Mouse (Mus musculus): ENCODE results near the gene Ddb1. TPM values are rescaled to one million over a fixed set of nuclear protein-coding genes. Genes with fewer than 3 reads are reported as not detected.
"Not testable (repeated sequence)": the region's sequence is repeated elsewhere in the genome, so short reads cannot be mapped to it uniquely, and the experiment has no call there.

Ddb1 gene
- polyA plus RNA-seq (2012; rRNA removed) = 93.2 and 120 TPM in 2 replicates

DNA sequence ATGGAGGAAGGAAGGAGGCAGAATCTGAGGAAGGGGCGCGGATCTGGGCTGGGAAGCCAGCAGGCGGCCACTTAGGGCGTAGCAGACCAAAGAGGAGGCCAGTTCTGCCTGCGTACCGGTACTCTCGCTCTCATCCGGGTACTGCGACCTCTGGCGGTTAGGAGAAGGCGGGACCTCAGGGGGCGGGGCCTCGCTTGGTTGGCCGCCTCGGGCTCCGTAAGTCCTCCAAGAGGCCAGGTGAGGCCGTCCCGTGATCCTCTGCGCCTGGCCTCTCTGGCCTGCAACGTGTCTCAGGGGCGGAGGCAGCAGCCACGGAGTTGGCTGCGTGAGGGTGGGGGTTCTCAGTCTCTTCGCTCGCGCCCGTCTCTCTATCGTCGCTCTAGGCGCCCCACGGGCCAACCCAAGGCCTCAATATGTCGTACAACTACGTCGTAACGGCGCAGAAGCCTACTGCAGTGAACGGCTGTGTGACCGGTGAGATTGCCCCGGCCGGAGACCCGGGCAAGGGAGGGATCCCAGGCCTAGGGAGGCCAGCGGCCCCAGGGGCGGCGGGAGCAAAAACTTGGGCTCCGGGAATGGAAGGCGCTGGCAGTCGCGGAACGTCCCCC is at the start of gene Ddb1, which contains the start of gene Tkfc:
Gene Ddb1 (plus strand): TSS at position 35 of the 608 bp plus-strand sequence.
Gene Tkfc (minus strand): TSS at position 362 of the 608 bp plus-strand sequence.
- peak; percentile 93 for DNase-seq (ENCODE audit: low read depth, low spot score)
- under 1% methylated on average over 49 of the region's 49 CpGs for WGBS

GRCm38 (mm10) chr19:10555624-10556510 is 49.3 kb upstream of the Ddb1 start, which contains the start of gene Tmem216:
Gene Tmem216, minus strand, starts transcription at chr19:10556238.
- WGBS = under 1% methylated on average over 43 of the region's 43 CpGs
- no peak for DNase-seq (ENCODE audit: low read depth, low spot score)

DNA sequence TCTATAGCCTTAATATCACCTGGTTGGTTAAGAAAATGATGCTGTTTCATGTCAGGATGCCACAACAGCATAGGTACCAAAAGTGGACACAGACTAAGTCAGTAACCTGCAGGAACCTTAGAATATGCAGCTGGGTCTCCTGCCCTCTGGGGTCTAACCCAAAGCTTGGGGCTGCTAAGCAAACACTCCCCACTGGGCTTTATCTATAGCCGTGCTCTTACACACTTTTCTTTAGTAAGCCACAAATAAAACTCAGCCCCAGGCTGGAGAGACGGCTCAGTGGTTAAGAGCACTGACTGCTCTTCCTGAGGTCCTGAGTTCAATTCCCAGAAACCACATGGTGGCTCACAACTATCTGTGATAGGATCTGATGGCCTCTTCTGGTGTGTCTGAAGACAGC is 48.1 kb upstream of the Ddb1 start:
- 80% methylated on average over 2 of the region's 2 CpGs for WGBS
- no peak for DNase-seq (ENCODE audit: low read depth, low spot score)

- WGBS = 87% methylated on average over 2 of the region's 2 CpGs
- no peak for DNase-seq (ENCODE audit: low read depth, low spot score)
Measured at GRCm38 (mm10) chr19:10557430-10557829, 47.7 kb upstream of the Ddb1 start.

DNA sequence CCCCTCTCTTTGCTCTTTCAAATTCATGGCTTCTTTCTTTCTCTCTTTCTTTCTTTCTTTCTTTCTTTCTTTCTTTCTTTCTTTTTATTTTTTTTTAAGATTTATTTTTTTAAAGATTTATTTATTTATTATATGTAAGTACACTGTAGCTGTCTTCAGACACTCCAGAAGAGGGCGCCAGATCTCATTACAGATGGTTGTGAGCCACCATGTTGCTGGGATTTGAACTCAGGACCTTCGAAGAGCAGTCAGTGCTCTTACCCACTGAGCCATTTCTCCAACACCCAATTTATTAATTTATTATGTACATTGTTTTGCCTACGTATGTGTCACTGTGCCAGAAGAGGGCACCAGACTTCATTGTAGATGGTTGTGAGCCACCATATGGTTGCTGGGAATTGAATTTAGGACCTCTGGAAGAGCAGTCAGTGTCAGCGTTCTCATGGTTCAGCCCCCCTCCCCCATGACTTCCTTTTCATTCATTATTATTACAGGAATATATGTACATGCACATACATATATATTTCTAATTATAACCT is 47.2 kb upstream of the Ddb1 start:
- 68% methylated on average over 4 of the region's 4 CpGs for WGBS
- not testable (repeated sequence) for DNase-seq (ENCODE audit: low read depth, low spot score)

- 49% methylated on average over 5 of the region's 5 CpGs for WGBS
- no peak for DNase-seq (ENCODE audit: low read depth, low spot score)
Measured at GRCm38 (mm10) chr19:10560108-10560507, 45.0 kb upstream of the Ddb1 start.

DNA sequence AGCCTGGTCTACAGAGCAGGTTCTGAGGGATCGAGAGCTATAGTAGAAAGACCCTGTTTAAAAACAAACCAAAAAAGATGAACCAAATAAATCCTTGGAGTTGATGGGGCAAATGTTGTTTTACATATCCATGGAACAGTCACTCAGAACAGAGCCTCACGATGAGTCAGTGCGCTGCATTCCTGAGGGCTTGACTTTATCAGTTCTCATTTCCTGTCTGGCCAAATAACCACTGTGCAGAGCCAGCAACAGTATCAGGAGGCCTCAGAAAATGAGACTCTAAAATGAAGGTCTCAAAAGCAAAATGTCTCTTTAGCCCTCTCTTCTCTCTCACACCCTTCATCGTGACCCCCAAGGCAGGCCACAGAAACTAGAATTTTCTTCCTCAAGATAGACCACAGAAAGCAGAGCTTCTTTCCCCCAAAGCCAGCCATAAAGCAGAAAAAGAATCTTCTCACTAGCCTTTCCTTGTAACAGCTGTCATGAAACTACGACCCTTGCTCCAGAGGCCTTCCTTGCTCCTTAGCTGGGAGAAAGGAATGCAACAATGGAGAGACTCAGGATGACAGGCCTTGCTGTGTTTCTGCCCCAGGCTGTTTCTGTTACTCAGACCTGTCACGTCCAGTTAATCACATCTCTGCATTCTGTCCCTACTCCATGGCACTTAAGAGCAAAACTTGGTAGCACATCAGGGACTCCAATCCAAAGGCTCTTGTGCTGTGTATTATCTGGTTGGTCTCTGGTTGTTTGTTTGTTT is 43.4 kb upstream of the Ddb1 start:
- no peak for DNase-seq (ENCODE audit: low read depth, low spot score)
- WGBS = 55% methylated on average over 6 of the region's 6 CpGs

- DNase-seq (ENCODE audit: low read depth, low spot score) = no peak
- 64% methylated on average over 5 of the region's 5 CpGs for WGBS
Measured at GRCm38 (mm10) chr19:10562351-10562750, 42.8 kb upstream of the Ddb1 start.

DNA sequence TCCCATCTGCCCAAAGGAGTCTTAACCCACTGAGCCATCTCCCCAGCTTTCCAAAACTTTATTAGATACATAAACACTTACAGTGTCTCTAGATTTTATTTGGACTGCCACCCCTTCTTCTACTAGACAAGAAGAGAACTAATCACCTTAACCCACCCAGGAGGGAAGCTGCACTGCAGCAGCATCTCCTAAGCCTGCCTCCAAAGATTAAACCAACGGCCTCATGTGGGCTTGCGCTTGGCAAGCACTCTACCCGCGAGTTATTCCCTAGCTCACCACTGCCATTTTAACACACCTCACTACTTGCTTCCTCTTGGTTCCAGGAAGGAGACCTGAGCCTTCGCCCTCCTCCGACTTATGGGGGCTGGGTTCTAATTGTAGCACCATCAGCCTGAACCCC is 40.8 kb upstream of the Ddb1 start:
- 80% methylated on average over 6 of the region's 6 CpGs for WGBS
- DNase-seq (ENCODE audit: low read depth, low spot score) = no peak

- DNase-seq (ENCODE audit: low read depth, low spot score) = no peak
- 33% methylated on average over 4 of the region's 4 CpGs for WGBS
Measured at GRCm38 (mm10) chr19:10565217-10565616, 39.9 kb upstream of the Ddb1 start.

DNA sequence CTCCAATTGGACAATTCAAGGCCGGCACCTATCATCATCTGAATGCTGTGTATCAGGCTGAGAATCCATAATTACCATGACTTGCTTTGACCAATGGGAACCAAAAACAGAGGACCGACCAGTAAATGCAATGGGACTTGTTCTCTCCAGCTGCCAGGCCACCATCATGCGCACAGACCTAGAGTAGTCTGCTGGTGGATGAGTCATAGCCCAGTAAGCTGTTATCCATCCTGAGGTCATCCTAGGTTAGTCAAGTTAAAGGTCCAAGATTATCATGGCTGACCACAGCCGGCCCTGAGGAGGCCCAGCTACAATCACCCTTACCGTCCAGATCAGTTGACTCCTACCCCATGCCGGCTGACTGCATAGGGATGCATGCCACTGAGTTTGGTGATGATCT is 35.5 kb upstream of the Ddb1 start:
- DNase-seq (ENCODE audit: low read depth, low spot score) = no peak
- WGBS = 93% methylated on average over 6 of the region's 6 CpGs

GRCm38 (mm10) chr19:10576690-10577561 is 28.2 kb upstream of the Ddb1 start, which contains the start of the genes Cyb561a3 and Tmem138:
Gene Cyb561a3, plus strand, starts transcription at chr19:10577172.
Gene Tmem138, minus strand, starts transcription at chr19:10577362.
- WGBS = under 1% methylated on average over 44 of the region's 44 CpGs
- peak; percentile 91 for DNase-seq (ENCODE audit: low read depth, low spot score)

DNA sequence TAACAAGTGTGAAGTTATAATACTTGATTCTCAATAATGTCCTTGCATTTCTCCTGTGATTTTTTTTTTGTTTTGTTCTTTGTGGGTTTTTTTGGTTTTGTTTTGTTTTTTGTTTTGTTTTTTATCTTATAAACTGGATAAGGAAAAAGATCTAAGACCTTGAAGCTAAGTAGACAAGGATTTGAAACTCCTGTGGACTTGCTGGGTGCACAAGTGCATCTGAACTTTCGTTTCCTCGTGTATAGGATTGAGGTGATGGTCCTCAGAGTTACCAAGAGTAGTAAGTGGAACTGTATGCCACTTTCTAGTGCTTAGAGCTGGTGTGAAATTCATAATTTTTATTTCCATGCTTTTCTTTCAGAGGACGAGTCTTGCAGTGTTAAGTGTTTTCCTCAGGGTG is 25.0 kb upstream of the Ddb1 start:
- no peak for DNase-seq (ENCODE audit: low read depth, low spot score)
- WGBS = 86% methylated on average over 3 of the region's 3 CpGs

GRCm38 (mm10) chr19:10580761-10581160 is 24.4 kb upstream of the Ddb1 start:
- WGBS = 77% methylated on average over 3 of the region's 3 CpGs
- no peak for DNase-seq (ENCODE audit: low read depth, low spot score)

DNA sequence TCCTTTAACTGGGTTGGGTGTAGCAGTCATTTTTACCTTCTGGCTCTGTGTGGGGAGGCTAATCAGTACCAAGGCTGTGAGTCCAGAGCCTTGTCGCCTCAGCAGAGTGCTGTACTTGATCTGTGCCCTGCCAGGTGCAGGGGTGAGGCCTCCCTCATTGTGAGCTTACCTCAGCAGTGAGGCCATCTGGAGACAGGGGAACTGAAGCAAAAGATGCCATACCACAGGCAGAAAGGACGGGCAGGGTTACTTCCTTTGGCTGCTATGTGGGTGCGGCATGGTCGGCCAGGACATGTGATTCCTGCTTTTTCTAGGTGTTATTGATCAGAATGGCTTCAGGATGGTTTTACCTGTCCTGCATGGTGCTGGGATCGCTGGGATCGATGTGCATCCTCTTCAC is 23.1 kb upstream of the Ddb1 start:
- WGBS = 83% methylated on average over 6 of the region's 6 CpGs
- DNase-seq (ENCODE audit: low read depth, low spot score) = no peak

GRCm38 (mm10) chr19:10583550-10584146 is 21.5 kb upstream of the Ddb1 start:
- DNase-seq (ENCODE audit: low read depth, low spot score) = no peak
- 13% methylated on average over 7 of the region's 7 CpGs for WGBS

DNA sequence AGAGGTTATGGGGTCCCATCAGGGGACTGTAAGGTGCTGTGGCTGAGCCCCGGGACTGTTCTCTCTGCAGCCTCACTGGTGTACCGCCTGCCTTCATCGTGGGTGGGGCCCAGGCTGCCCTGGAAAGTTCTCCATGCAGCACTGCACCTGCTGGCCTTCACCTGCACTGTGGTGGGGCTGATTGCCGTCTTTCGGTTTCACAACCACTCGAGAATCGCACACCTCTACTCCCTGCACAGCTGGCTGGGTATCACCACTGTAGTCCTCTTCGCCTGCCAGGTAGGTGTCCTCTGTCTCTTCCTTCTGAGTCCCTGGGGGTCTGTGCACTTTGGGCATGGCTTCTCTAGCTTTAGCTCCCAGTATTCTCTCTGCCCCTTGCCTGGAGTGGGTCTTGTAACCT is 20.0 kb upstream of the Ddb1 start:
- DNase-seq (ENCODE audit: low read depth, low spot score) = no peak
- WGBS = 17% methylated on average over 8 of the region's 8 CpGs

GRCm38 (mm10) chr19:10587231-10587630 is 17.9 kb upstream of the Ddb1 start:
- no peak for DNase-seq (ENCODE audit: low read depth, low spot score)
- WGBS = 91% methylated on average over 8 of the region's 8 CpGs
